Mouse (Mus musculus): Measurements from ENCODE around the gene Atxn7.
A peak's percentile ranks its signal among the peaks of the same experiment; 100 is the strongest.

The Atxn7 gene

GRCm38 (mm10) chr14:14104213-14104929 lies 143.1 kb downstream of the Atxn7 start:
- no peak for DNase-seq (ENCODE audit: extremely low spot score, low read depth, low spot score)

GRCm38 (mm10) chr14:14104930-14105318 lies 143.7 kb downstream of the Atxn7 start:
- DNase-seq (ENCODE audit: extremely low spot score, low read depth, low spot score), result no peak

GRCm38 (mm10) chr14:14110710-14111109 lies 149.5 kb downstream of the Atxn7 start:
- DNase-seq (ENCODE audit: extremely low spot score, low read depth, low spot score), result no peak

DNA sequence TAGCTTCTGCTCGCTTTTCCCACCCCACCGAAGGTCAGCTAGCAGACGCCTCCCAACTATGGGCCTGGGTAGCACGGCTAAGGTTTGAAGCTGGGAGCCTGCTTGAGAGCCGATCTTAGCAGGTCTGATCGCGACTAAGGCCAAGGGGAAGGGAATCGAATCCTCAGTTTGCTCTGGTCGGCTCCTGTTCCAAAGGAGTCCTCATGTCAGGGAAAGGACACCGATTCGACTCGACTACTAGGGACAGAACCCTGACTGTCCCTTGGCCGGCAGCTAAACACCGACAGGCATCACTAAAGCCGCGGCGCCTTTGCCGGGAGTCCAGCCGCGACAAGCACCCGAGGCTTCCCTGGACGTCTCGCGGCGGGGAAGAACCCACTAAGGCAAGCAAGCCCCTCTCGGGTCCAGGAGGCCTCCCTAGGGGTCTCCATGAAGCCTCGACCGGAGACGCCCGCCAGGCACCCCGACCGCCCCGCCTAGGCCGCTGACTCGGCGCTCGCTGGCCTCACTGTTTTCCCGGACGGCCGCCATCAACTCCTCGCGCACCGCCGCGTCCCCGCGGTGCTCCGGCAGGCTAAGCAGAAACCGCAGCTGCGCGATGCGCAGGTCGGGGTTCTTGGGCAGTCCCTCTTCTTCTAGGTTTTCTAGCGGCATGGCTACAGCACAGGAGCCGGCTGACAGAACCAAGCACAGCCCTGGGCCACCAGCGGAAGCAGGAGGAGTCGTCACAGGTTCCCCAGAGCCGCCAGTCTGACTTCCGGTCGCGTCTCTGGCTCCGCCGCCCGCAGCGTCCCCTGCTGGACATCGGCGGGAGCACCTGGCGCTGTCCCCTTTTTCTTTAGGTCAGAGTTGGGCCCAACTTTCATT lies 159.2 kb downstream of the Atxn7 start, which contains the start of gene Psmd6:
Gene Psmd6, minus strand, starts transcription at position 755 of the 867 bp plus-strand sequence.
- peak; percentile 35 for DNase-seq (ENCODE audit: extremely low spot score, low read depth, low spot score)

Data from hindlimb bud, embryonic 11.5 days (tissue).